Mouse (Mus musculus): ENCODE data around the gene Dazap1. TPM values are rescaled to one million over a fixed set of nuclear protein-coding genes. Genes with fewer than 3 reads are reported as not detected.
A peak's percentile ranks its signal among the peaks of the same experiment; 100 is the strongest.

Dazap1 gene
- total and polyA plus RNA-seq, 2 experiments: 38.0 to 43.5 TPM

DNA sequence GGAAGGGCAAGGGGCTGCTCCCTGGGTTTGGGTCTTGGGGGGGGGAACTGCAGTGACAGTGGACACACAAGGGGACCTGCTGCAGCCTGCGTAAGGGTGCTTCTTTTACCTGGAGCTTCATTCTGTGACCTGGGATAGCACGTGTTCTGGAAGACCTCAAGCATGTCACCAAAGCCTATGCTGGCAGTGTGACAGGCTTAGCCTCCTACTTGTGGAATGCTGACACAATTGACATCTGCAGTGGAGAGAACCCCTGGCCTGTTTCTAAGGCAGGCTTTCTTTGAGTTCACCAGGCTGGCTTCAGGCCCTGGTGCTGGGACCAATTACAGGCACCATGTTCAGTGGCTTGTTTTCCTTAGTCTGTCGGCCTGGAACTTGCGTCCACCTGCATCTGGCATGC is 33.0 kb downstream of the Dazap1 start:
- peaks cover 9% of the 10 kb centered on the region for H3K36me3 ChIP-seq (ENCODE audit: control insufficient read depth, insufficient read depth, low read length)
- DNase-seq (ENCODE audit: extremely low read depth, low read depth, low spot score): no peak
- 83% methylated on average over 4 of the region's 4 CpGs for WGBS
- H3K27ac ChIP-seq (replicated peaks; ENCODE audit: insufficient read depth, low read depth, low read length): no peak overlapping the region
- 0 out of 2 replicates have a peak, but pooled peaks cover 4% of the 10 kb centered on the region for H3K27me3 ChIP-seq (ENCODE audit: control insufficient read depth, insufficient read depth, low read length)
- peaks cover 6% of the 10 kb centered on the region; the same call in 1 of the 2 replicates for H3K79me2 ChIP-seq (ENCODE audit: control insufficient read depth, insufficient read depth, low read length)
- H3K4me1 ChIP-seq (ENCODE audit: control insufficient read depth, insufficient read depth, low read length): peaks cover 4% of the 10 kb centered on the region; the same call in 1 of the 2 replicates
- no peak overlapping the region for H3K4me3 ChIP-seq (ENCODE audit: insufficient read depth, low read depth, low read length)
- H3K9ac ChIP-seq (ENCODE audit: low read depth, low read length): no peak overlapping the region
- TF ChIP-seq CTCF (IDR thresholded peaks at IDR 0.05; ENCODE audit: low read depth, low read length): no peak

DNA sequence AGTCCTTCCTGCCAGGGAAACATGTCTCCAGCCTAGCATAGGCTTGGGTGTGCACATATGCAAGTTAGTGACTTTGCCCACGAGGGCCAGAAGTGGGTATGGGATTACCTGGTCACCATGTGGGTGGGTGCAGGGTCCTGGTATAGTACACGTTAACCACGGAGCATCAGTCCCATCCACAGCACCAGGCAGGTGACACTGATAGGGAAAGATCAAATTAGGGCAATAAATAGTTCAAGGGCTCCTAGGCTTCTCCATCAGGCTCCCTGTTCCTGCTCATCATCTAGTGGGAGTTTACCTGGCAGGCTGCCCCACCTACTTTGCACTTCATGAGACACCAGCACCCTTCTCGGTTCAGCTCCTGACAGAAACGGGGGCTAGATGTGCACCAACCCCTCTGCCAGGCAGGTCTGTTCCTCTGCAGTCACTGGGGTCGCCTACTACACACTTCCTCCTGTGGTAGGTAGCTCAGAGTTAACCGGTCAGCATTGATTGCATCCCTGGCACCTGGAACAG is 33.6 kb downstream of the Dazap1 start:
- 0 out of 2 replicates have a peak, but pooled peaks cover 4% of the 10 kb centered on the region for H3K27me3 ChIP-seq (ENCODE audit: control insufficient read depth, insufficient read depth, low read length)
- TF ChIP-seq POLR2A (IDR thresholded peaks at IDR 0.05; ENCODE audit: extremely low read depth, insufficient read depth, low read length) (no peak), CTCF (IDR thresholded peaks at IDR 0.05; ENCODE audit: low read depth, low read length) (no peak)
- DNase-seq (ENCODE audit: extremely low read depth, low read depth, low spot score): no peak
- WGBS: 55% methylated on average over 7 of the region's 7 CpGs
- H3K79me2 ChIP-seq (ENCODE audit: control insufficient read depth, insufficient read depth, low read length): peaks cover 6% of the 10 kb centered on the region; the same call in 1 of the 2 replicates
- peaks cover 4% of the 10 kb centered on the region; the same call in 1 of the 2 replicates for H3K4me1 ChIP-seq (ENCODE audit: control insufficient read depth, insufficient read depth, low read length)
- H3K4me3 ChIP-seq (ENCODE audit: insufficient read depth, low read depth, low read length): no peak overlapping the region
- H3K9ac ChIP-seq (ENCODE audit: low read depth, low read length): no peak overlapping the region
- no peak overlapping the region for H3K27ac ChIP-seq (replicated peaks; ENCODE audit: insufficient read depth, low read depth, low read length)
- H3K36me3 ChIP-seq (ENCODE audit: control insufficient read depth, insufficient read depth, low read length): peaks cover 9% of the 10 kb centered on the region

DNA sequence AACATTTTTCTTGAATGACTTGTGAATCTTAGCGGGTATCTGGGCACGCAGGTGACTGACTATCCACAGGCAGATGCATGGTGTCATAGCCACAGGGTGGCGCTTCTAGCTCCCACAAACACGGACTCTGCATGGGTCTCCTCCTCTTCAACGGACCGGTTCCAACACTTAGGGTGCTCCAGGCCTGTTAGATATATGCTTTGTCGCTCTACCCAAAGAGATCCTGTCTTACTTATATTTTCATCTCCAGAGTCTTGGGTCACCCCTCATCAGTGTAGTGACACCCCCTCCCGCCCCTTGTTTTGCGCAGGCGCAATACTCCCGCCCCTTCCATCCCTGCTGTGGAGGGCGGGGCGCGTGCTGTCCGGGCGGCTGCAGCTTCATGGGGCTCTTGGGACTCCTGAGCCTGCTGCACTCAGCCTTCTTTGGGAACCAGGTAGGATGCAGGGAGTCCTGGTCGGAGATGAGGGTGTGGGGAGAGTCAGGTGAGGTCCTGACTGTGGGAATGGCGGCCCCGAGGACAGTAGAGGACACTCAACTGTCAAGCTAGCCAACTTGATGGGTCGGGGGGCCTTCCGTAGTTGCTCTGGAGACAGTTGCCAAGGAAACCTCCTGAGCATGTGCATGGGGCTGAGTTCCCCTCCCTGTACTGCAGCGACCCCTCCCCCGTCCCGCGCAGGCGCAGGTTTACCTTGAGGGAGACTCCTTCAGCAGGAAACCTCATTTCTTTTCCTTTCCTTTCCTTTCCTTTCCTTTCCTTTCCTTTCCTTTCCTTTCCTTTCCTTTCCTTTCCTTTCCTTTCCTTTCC is 34.5 kb downstream of the Dazap1 start, which contains the start of gene Apc2:
Gene Apc2, plus strand, starts transcription at position 360 of the 808 bp plus-strand sequence.
- Histone ChIP-seq H3K27ac (replicated peaks; ENCODE audit: insufficient read depth, low read depth, low read length) (no peak within 1 kb of the TSS), H3K4me3 (ENCODE audit: insufficient read depth, low read depth, low read length) (peak within 1 kb of the TSS; percentile 25), H3K27me3 (ENCODE audit: control insufficient read depth, insufficient read depth, low read length) (0 out of 2 replicates have a peak, but pooled peaks cover 4% of the 10 kb centered on the region), H3K79me2 (ENCODE audit: control insufficient read depth, insufficient read depth, low read length) (peaks cover 6% of the 10 kb centered on the region; the same call in 1 of the 2 replicates), H3K9ac (ENCODE audit: low read depth, low read length) (peak within 1 kb of the TSS; percentile 37; the same call in 1 of the 2 replicates), H3K4me1 (ENCODE audit: control insufficient read depth, insufficient read depth, low read length) (peaks cover 4% of the 10 kb centered on the region; the same call in 1 of the 2 replicates), H3K36me3 (ENCODE audit: control insufficient read depth, insufficient read depth, low read length) (peaks cover 9% of the 10 kb centered on the region)
- TF ChIP-seq CTCF (IDR thresholded peaks at IDR 0.05; ENCODE audit: low read depth, low read length): peak; percentile 88
- TF ChIP-seq POLR2A (IDR thresholded peaks at IDR 0.05; ENCODE audit: extremely low read depth, insufficient read depth, low read length): no peak
- DNase-seq (ENCODE audit: extremely low read depth, low read depth, low spot score): peak; percentile 68
- 6% methylated on average over 26 of the region's 26 CpGs for WGBS

DNA sequence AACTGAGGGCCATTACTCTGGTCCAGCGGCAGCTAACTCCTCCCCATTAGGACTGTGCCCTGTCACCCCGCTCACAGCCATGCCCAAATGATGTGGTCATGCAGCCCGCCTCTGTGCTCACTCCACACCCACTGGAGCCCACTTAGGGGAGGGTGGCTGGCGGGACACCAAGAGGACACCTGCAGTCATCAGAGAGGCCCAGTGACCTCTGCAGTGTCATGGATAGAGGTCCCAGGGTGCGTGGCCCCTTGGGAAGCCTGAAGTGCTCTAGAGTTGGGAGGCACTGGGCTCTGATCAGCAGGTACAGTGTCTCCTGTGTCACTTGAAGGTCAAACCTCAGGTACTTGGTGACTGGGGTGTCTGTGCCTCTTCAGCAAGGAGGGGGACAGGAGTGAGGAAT is 35.5 kb downstream of the Dazap1 start:
- DNase-seq (ENCODE audit: extremely low read depth, low read depth, low spot score): no peak
- Histone ChIP-seq H3K4me3 (ENCODE audit: insufficient read depth, low read depth, low read length) (no peak overlapping the region), H3K79me2 (ENCODE audit: control insufficient read depth, insufficient read depth, low read length) (peaks cover 6% of the 10 kb centered on the region; the same call in 1 of the 2 replicates), H3K36me3 (ENCODE audit: control insufficient read depth, insufficient read depth, low read length) (peaks cover 9% of the 10 kb centered on the region), H3K27me3 (ENCODE audit: control insufficient read depth, insufficient read depth, low read length) (0 out of 2 replicates have a peak, but pooled peaks cover 4% of the 10 kb centered on the region), H3K9ac (ENCODE audit: low read depth, low read length) (no peak overlapping the region), H3K4me1 (ENCODE audit: control insufficient read depth, insufficient read depth, low read length) (peaks cover 4% of the 10 kb centered on the region; the same call in 1 of the 2 replicates), H3K27ac (replicated peaks; ENCODE audit: insufficient read depth, low read depth, low read length) (no peak overlapping the region)
- 90% methylated on average over 5 of the region's 5 CpGs for WGBS
- TF ChIP-seq POLR2A (IDR thresholded peaks at IDR 0.05; ENCODE audit: extremely low read depth, insufficient read depth, low read length) (no peak), CTCF (IDR thresholded peaks at IDR 0.05; ENCODE audit: low read depth, low read length) (no peak)

DNA sequence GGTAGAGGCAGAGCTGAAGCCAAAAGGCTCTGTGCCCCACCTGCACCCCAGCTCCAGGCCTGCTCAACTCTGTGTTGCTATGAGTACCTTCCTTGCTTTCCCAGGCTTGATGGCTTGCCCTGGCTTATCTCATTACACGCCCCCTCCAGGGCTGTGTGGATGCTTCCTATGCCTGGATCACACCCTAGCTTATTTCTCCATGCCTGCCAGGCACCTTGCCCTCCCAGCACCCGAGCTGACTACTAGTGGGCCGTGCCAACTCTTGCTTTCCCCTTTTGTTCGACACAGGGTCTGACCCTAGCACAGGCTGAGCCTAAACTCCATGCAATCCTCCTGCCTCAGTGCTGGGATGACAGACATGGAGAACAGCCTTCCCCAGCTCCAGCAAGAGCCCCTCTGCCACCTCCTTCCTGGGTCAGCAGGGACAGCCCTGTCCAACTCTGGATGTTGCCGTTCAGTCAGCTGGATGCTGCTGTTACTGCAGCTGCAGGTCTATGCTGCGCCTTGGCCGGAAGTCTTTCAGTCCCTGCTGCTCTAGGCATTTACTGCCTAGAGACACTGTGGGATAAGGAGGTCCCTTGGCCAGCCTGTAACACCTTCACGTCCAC is 36.3 kb downstream of the Dazap1 start:
- H3K9ac ChIP-seq (ENCODE audit: low read depth, low read length): no peak overlapping the region
- H3K27me3 ChIP-seq (ENCODE audit: control insufficient read depth, insufficient read depth, low read length): 0 out of 2 replicates have a peak, but pooled peaks cover 4% of the 10 kb centered on the region
- H3K4me1 ChIP-seq (ENCODE audit: control insufficient read depth, insufficient read depth, low read length): peaks cover 7% of the 10 kb centered on the region; the same call in 1 of the 2 replicates
- H3K27ac ChIP-seq (replicated peaks; ENCODE audit: insufficient read depth, low read depth, low read length): no peak overlapping the region
- DNase-seq (ENCODE audit: extremely low read depth, low read depth, low spot score): no peak
- H3K4me3 ChIP-seq (ENCODE audit: insufficient read depth, low read depth, low read length): no peak overlapping the region
- H3K36me3 ChIP-seq (ENCODE audit: control insufficient read depth, insufficient read depth, low read length): peaks cover 9% of the 10 kb centered on the region
- WGBS: 75% methylated on average over 8 of the region's 8 CpGs
- H3K79me2 ChIP-seq (ENCODE audit: control insufficient read depth, insufficient read depth, low read length): peaks cover 3% of the 10 kb centered on the region; the same call in 1 of the 2 replicates
- TF ChIP-seq POLR2A (IDR thresholded peaks at IDR 0.05; ENCODE audit: extremely low read depth, insufficient read depth, low read length): no peak
- TF ChIP-seq CTCF (IDR thresholded peaks at IDR 0.05; ENCODE audit: low read depth, low read length): no peak

Data from liver, adult 2 months (tissue).